Mouse (Mus musculus) heart, postnatal 0 days (tissue): ENCODE measurements around the gene Snx5. TPM values are rescaled to one million over a fixed set of nuclear protein-coding genes. Genes with fewer than 3 reads are reported as not detected.

Experiments used
- ATAC-seq: fragments of 200-750 bp; cut with Nextera tagmentation; 2 replicates; pipeline ENCODE4 v1.8.0; 2017; ENCODE audit warnings: low read depth, moderate number of reproducible peaks, moderate library complexity; ENCODE audit not compliant: insufficient read depth
- DNase-seq: peaks from one replicate; pipeline ENCODE4 v3.0.0-alpha.2; 2016; ENCODE audit warnings: low spot score
- H3K27ac ChIP-seq: fragments of 300-500 bp; sonication (generic); 2 replicates; pipeline ENCODE4 v1.5.1; 2014; ENCODE audit warnings: low read depth, mild to moderate bottlenecking
- H3K27me3 ChIP-seq: fragments of 300-500 bp; sonication (generic); 2 replicates; pipeline ENCODE4 v1.6.1; 2014; ENCODE audit warnings: low read length, mixed read lengths; ENCODE audit not compliant: control insufficient read depth, insufficient read depth
- H3K36me3 ChIP-seq: fragments of 300-500 bp; sonication (generic); replicated peaks from 2 replicates; pipeline ENCODE4 v1.6.1; 2014; ENCODE audit warnings: low read length, mixed read lengths; ENCODE audit not compliant: control insufficient read depth, insufficient read depth
- H3K4me1 ChIP-seq: fragments of 300-500 bp; sonication (generic); 2 replicates; pipeline ENCODE4 v1.6.1; 2014; ENCODE audit warnings: antibody characterized with exemption; ENCODE audit not compliant: control insufficient read depth, insufficient read depth
- H3K4me2 ChIP-seq: fragments of 300-500 bp; sonication (generic); 2 replicates; pipeline ENCODE4 v1.6.1; 2014; ENCODE audit warnings: low read depth, mild to moderate bottlenecking, low read length, moderate library complexity
- H3K4me3 ChIP-seq: fragments of 300-500 bp; sonication (generic); 2 replicates; pipeline ENCODE4 v1.5.1; 2014; ENCODE audit warnings: low read depth, low read length
- H3K9ac ChIP-seq: fragments of 300-500 bp; sonication (generic); replicated peaks from 2 replicates; pipeline ENCODE4 v1.6.1; 2014; ENCODE audit warnings: low read depth, low read length, mixed read lengths
- H3K9me3 ChIP-seq: fragments of 300-500 bp; sonication (generic); replicated peaks from 2 replicates; pipeline ENCODE4 v1.6.1; 2016; ENCODE audit warnings: low read length; ENCODE audit not compliant: control insufficient read depth
- CTCF ChIP-seq: IDR thresholded peaks from 2 replicates; pipeline ENCODE4 v1.5.1; 2016; ENCODE audit warnings: antibody characterized with exemption, control low read depth, low read depth
- EP300 ChIP-seq: IDR thresholded peaks from 2 replicates; pipeline ENCODE4 v1.6.1; 2016; ENCODE audit warnings: antibody characterized with exemption, low read depth
- WGBS: fragments of 180-500 bp; shearing (Covaris S2); extraction: QIAGEN DNeasy Blood & Tissue Kit; methylation state at CpG from one replicate; pipeline ENCODE4 v1.1.7; 2014; 5-methylcytosine and 5-hydroxymethylcytosine counted together
- polyA plus RNA-seq: library from polyadenylated mRNA; unstranded; fragments of >200 nt; fragmentation: Nextera tagmentation; extraction: Ambion mirVana; gene quantifications from 2 replicates; pipeline ENCODE4 v1.2.1, GENCODE M21; 2015
- total RNA-seq: library from RNA; depleted of rRNA; stranded (reverse); fragments of >200 nt; gene quantifications from 2 replicates; pipeline ENCODE4 v1.2.3, GENCODE M21; 2014; ENCODE audit warnings: low replicate concordance; rRNA removed

Gene Snx5
- total and polyA plus RNA-seq, 2 experiments from 2014 or later = 55.7 to 146 TPM

GRCm38 (mm10) chr2:144207365-144207764, 63.3 kb downstream of the Snx5 start:
- H3K27me3 ChIP-seq = no peaks in the 10 kb centered on the region
- ATAC-seq = no peak
- no peak overlapping the region for H3K4me3 ChIP-seq
- H3K4me1 ChIP-seq = peaks cover 12% of the 10 kb centered on the region; the same call in 1 of the 2 replicates
- no peak overlapping the region for H3K27ac ChIP-seq
- no peaks in the 10 kb centered on the region for H3K36me3 ChIP-seq
- H3K9ac ChIP-seq = no peak overlapping the region
- H3K4me2 ChIP-seq = no peak overlapping the region
- 70% methylated on average over 1 of the region's 1 CpGs for WGBS
- no peaks in the 10 kb centered on the region for H3K9me3 ChIP-seq
- no peak for TF ChIP-seq EP300
- TF ChIP-seq CTCF = no peak
- no peak for DNase-seq

- TF ChIP-seq CTCF (no peak), EP300 (no peak)
- H3K9me3 ChIP-seq = no peaks in the 10 kb centered on the region
- H3K27me3 ChIP-seq = no peaks in the 10 kb centered on the region
- no peak overlapping the region for H3K9ac ChIP-seq
- no peak for DNase-seq
- ATAC-seq = no peak
- peaks cover 20% of the 10 kb centered on the region; the same call in 1 of the 2 replicates for H3K4me1 ChIP-seq
- 84% methylated on average over 5 of the region's 5 CpGs for WGBS
- no peaks in the 10 kb centered on the region for H3K36me3 ChIP-seq
- no peak overlapping the region for H3K4me3 ChIP-seq
- H3K27ac ChIP-seq = no peak overlapping the region
- no peak overlapping the region for H3K4me2 ChIP-seq
These were observed 67.7 kb downstream of the Snx5 start for GRCm38 (mm10) chr2:144203001-144203400.

GRCm38 (mm10) chr2:144202567-144202966, 68.1 kb downstream of the Snx5 start:
- TF ChIP-seq EP300 (no peak), CTCF (no peak)
- no peak overlapping the region for H3K27ac ChIP-seq
- WGBS = 90% methylated on average over 3 of the region's 3 CpGs

GRCm38 (mm10) chr2:144202151-144202550, 68.6 kb downstream of the Snx5 start:
- Histone ChIP-seq H3K9ac (no peak overlapping the region), H3K4me3 (no peak overlapping the region), H3K4me1 (peaks cover 20% of the 10 kb centered on the region; the same call in 1 of the 2 replicates), H3K4me2 (no peak overlapping the region), H3K27me3 (no peaks in the 10 kb centered on the region), H3K36me3 (no peaks in the 10 kb centered on the region), H3K9me3 (no peaks in the 10 kb centered on the region), H3K27ac (no peak overlapping the region)
- ATAC-seq (no peak), DNase-seq (no peak)
- TF ChIP-seq CTCF (no peak), EP300 (no peak)
- 46% methylated on average over 4 of the region's 4 CpGs for WGBS

More at GRCm38 (mm10) chr2:144202567-144202966, 68.1 kb downstream of the Snx5 start:
- H3K4me3 ChIP-seq = no peak overlapping the region
- no peak overlapping the region for H3K9ac ChIP-seq
- no peaks in the 10 kb centered on the region for H3K27me3 ChIP-seq
- H3K36me3 ChIP-seq = no peaks in the 10 kb centered on the region
- H3K4me1 ChIP-seq = peaks cover 20% of the 10 kb centered on the region; the same call in 1 of the 2 replicates
- DNase-seq (no peak), ATAC-seq (no peak)
- H3K4me2 ChIP-seq = no peak overlapping the region
- no peaks in the 10 kb centered on the region for H3K9me3 ChIP-seq

Other genes starting within 250 kb of the Snx5 start
- not detected in 2 replicates for gene Banf2, start 237.8 kb downstream of the Snx5 start, total RNA-seq
- gene Banf2, start 237.8 kb downstream of the Snx5 start, polyA plus RNA-seq = not detected in 2 replicates
- gene Mgme1, start 243 bp downstream of the Snx5 start, total RNA-seq = 7.5 and 11.1 TPM in 2 replicates
- 12.6 and 14.6 TPM in 2 replicates for gene Mgme1, start 243 bp downstream of the Snx5 start, polyA plus RNA-seq
- not detected in 2 replicates for gene Ovol2, start 61.2 kb upstream of the Snx5 start, total RNA-seq
- not detected in 2 replicates for gene Ovol2, start 61.2 kb upstream of the Snx5 start, polyA plus RNA-seq
- 13.6 and 25.0 TPM in 2 replicates for gene Kat14, start 98.1 kb upstream of the Snx5 start, total RNA-seq
- 17.9 and 20.2 TPM in 2 replicates for gene Kat14, start 98.1 kb upstream of the Snx5 start, polyA plus RNA-seq
- gene Pet117, start 98.1 kb upstream of the Snx5 start, total RNA-seq = not detected in 2 replicates
- 2.9 and 3.2 TPM in 2 replicates for gene Pet117, start 98.1 kb upstream of the Snx5 start, polyA plus RNA-seq